Mouse (Mus musculus) MEL (cell line): ENCODE measurements around the gene Aff3. TPM values are rescaled to one million over a fixed set of nuclear protein-coding genes. Genes with fewer than 3 reads are reported as not detected.

Experiments used
- DNase-seq: peaks from one replicate; pipeline ENCODE4 v3.0.0; 2011; ENCODE audit warnings: low read depth, low spot score
- H3K27ac ChIP-seq: 2 replicates; pipeline ENCODE4 v1.5.1; 2012; ENCODE audit warnings: low read depth, mild to moderate bottlenecking, control low read depth, low read length, moderate library complexity; ENCODE audit not compliant: control insufficient read depth
- H3K27me3 ChIP-seq, 2 experiments: fragments of 150-350 bp in 1 of 2; sonication (generic) in 1 of 2; 2 replicates each; pipeline ENCODE4 v1.6.1; 2012; ENCODE audit warnings: low read length in 2 of 2, mild to moderate bottlenecking in 2 of 2, improper control_type of control experiment in 1 of 2, moderate library complexity in 1 of 2; ENCODE audit not compliant: insufficient read depth in 2 of 2, control insufficient read depth in 1 of 2
- H3K36me3 ChIP-seq, 2 experiments: 2 replicates each; pipeline ENCODE4 v1.6.1; 2012 to 2014; ENCODE audit warnings: low read length in 2 of 2, improper control_type of control experiment in 1 of 2, inconsistent platforms in 1 of 2, mild to moderate bottlenecking in 1 of 2; ENCODE audit not compliant: insufficient read depth in 2 of 2, control insufficient read depth in 1 of 2
- H3K4me1 ChIP-seq, 2 experiments: fragments of 150-350 bp in 1 of 2; sonication (generic) in 1 of 2; 2 replicates each; pipeline ENCODE4 v1.6.1; 2012; ENCODE audit warnings: low read length in 2 of 2, improper control_type of control experiment in 1 of 2, mild to moderate bottlenecking in 1 of 2; ENCODE audit not compliant: insufficient read depth in 2 of 2, control insufficient read depth in 1 of 2
- H3K4me3 ChIP-seq, 2 experiments: fragments of 150-350 bp in 1 of 2; sonication (generic) in 1 of 2; 2 replicates each; pipeline ENCODE4 v1.5.1; 2012; ENCODE audit warnings: low read depth in 2 of 2, low read length in 2 of 2, mild to moderate bottlenecking in 2 of 2, moderate library complexity in 2 of 2, control low read depth in 1 of 2, improper control_type of control experiment in 1 of 2; ENCODE audit not compliant: control insufficient read depth in 1 of 2, insufficient read depth in 1 of 2
- H3K79me2 ChIP-seq: 2 replicates; pipeline ENCODE4 v1.6.1; 2012; ENCODE audit warnings: mild to moderate bottlenecking, low read length, moderate library complexity; ENCODE audit not compliant: control insufficient read depth, poor library complexity, insufficient read depth
- H3K9ac ChIP-seq: 2 replicates; pipeline ENCODE4 v1.6.1; 2012; ENCODE audit warnings: low read depth, mild to moderate bottlenecking, control low read depth, low read length, moderate library complexity; ENCODE audit not compliant: control insufficient read depth, poor library complexity, severe bottlenecking
- H3K9me3 ChIP-seq: fragments of 150-350 bp; sonication (generic); replicated peaks from 2 replicates; pipeline ENCODE4 v1.6.1; 2012; ENCODE audit warnings: mild to moderate bottlenecking, low read length, improper control_type of control experiment, moderate library complexity; ENCODE audit not compliant: insufficient read depth
- BHLHE40 ChIP-seq: IDR thresholded peaks from 2 replicates; pipeline ENCODE4 v1.6.1; 2012; ENCODE audit warnings: low read depth, mild to moderate bottlenecking, inconsistent platforms, low read length, improper control_type of control experiment, borderline replicate concordance
- CHD1 ChIP-seq: IDR thresholded peaks from 2 replicates; pipeline ENCODE4 v1.6.1; 2012; ENCODE audit warnings: low read depth, mild to moderate bottlenecking, inconsistent platforms, low read length, improper control_type of control experiment
- CHD2 ChIP-seq: IDR thresholded peaks from 2 replicates; pipeline ENCODE4 v1.6.1; 2011; ENCODE audit warnings: low read length, improper control_type of control experiment
- CTCF ChIP-seq, 3 experiments: IDR thresholded peaks in 2 of 3; conservative IDR thresholded peaks in 1 of 3; 2 replicates each; pipeline ENCODE4 v1.5.1; 2011 to 2012; ENCODE audit warnings: low read length in 3 of 3, low read depth in 2 of 3, mild to moderate bottlenecking in 2 of 3, improper control_type of control experiment in 1 of 3, inconsistent platforms in 1 of 3, mixed read lengths in 1 of 3, moderate library complexity in 1 of 3; ENCODE audit not compliant: control insufficient read depth in 1 of 3, insufficient read depth in 1 of 3, poor library complexity in 1 of 3, severe bottlenecking in 1 of 3
- E2F4 ChIP-seq: IDR thresholded peaks from 2 replicates; pipeline ENCODE4 v1.6.1; 2011; ENCODE audit warnings: low read depth, low read length, improper control_type of control experiment, borderline replicate concordance
- ETS1 ChIP-seq: IDR thresholded peaks from 2 replicates; pipeline ENCODE4 v1.6.1; 2012; ENCODE audit warnings: low read depth, mild to moderate bottlenecking, inconsistent platforms, low read length, improper control_type of control experiment, moderate library complexity
- GABPA ChIP-seq: IDR thresholded peaks from 2 replicates; pipeline ENCODE4 v1.6.1; 2012; ENCODE audit warnings: low read depth, mild to moderate bottlenecking, inconsistent platforms, low read length, improper control_type of control experiment, moderate library complexity
- GATA1 ChIP-seq: IDR thresholded peaks from 2 replicates; pipeline ENCODE4 v1.6.1; 2011; ENCODE audit warnings: low read depth, low read length, improper control_type of control experiment
- HCFC1 ChIP-seq: IDR thresholded peaks from 2 replicates; pipeline ENCODE4 v1.6.1; 2012; ENCODE audit warnings: low read depth, mild to moderate bottlenecking, inconsistent platforms, low read length, improper control_type of control experiment, moderate library complexity
- JUND ChIP-seq: IDR thresholded peaks from 2 replicates; pipeline ENCODE4 v1.6.1; 2011; ENCODE audit warnings: low read depth, mild to moderate bottlenecking, improper control_type of control experiment, low read length
- KAT2A ChIP-seq: conservative IDR thresholded peaks from 2 replicates; pipeline ENCODE4 v1.6.1; 2012; ENCODE audit warnings: low read depth, low read length, improper control_type of control experiment, inconsistent platforms
- MAFK ChIP-seq: IDR thresholded peaks from 2 replicates; pipeline ENCODE4 v1.6.1; 2011; ENCODE audit warnings: low read depth, mild to moderate bottlenecking, low read length, improper control_type of control experiment, borderline replicate concordance
- MAZ ChIP-seq: IDR thresholded peaks from 2 replicates; pipeline ENCODE4 v1.6.1; 2012; ENCODE audit warnings: low read depth, mild to moderate bottlenecking, inconsistent platforms, low read length, improper control_type of control experiment
- MEF2A ChIP-seq: IDR thresholded peaks from 2 replicates; pipeline ENCODE4 v1.6.1; 2014; ENCODE audit warnings: low read depth, mild to moderate bottlenecking, inconsistent platforms, low read length, improper control_type of control experiment; ENCODE audit not compliant: poor library complexity, insufficient replicate concordance, severe bottlenecking; ENCODE audit errors: extremely low read depth
- MXI1 ChIP-seq: IDR thresholded peaks from 2 replicates; pipeline ENCODE4 v1.6.1; 2011; ENCODE audit warnings: mild to moderate bottlenecking, low read depth, low read length, improper control_type of control experiment
- MYB ChIP-seq: IDR thresholded peaks from 2 replicates; pipeline ENCODE4 v1.6.1; 2011; ENCODE audit warnings: mild to moderate bottlenecking, low read depth, low read length, improper control_type of control experiment
- MYC ChIP-seq: IDR thresholded peaks from 2 replicates; pipeline ENCODE4 v1.6.1; 2011; ENCODE audit warnings: low read depth, mild to moderate bottlenecking, low read length, improper control_type of control experiment, moderate library complexity
- NRF1 ChIP-seq: IDR thresholded peaks from 2 replicates; pipeline ENCODE4 v1.6.1; 2014; ENCODE audit warnings: low read depth, mild to moderate bottlenecking, inconsistent platforms, low read length, improper control_type of control experiment, moderate library complexity; ENCODE audit not compliant: poor library complexity, insufficient read depth, severe bottlenecking
- POLR2A ChIP-seq, 2 experiments: IDR thresholded peaks; 2 replicates each; pipeline ENCODE4 v1.6.1; 2011 to 2012; ENCODE audit warnings: low read length in 2 of 2, mild to moderate bottlenecking in 2 of 2, control low read depth in 1 of 2, improper control_type of control experiment in 1 of 2, low read depth in 1 of 2, moderate library complexity in 1 of 2; ENCODE audit not compliant: control insufficient read depth in 1 of 2, insufficient read depth in 1 of 2, poor library complexity in 1 of 2
- POLR2AphosphoS2 ChIP-seq: IDR thresholded peaks from 2 replicates; pipeline ENCODE4 v1.6.1; 2011; ENCODE audit warnings: low read length, improper control_type of control experiment
- RAD21 ChIP-seq: IDR thresholded peaks from 2 replicates; pipeline ENCODE4 v1.6.1; 2011; ENCODE audit warnings: mild to moderate bottlenecking, low read depth, low read length, improper control_type of control experiment
- RCOR1 ChIP-seq: IDR thresholded peaks from 2 replicates; pipeline ENCODE4 v1.6.1; 2012; ENCODE audit warnings: low read depth, mild to moderate bottlenecking, inconsistent platforms, low read length, improper control_type of control experiment
- SIN3A ChIP-seq: IDR thresholded peaks from 2 replicates; pipeline ENCODE4 v1.6.1; 2012; ENCODE audit warnings: low read length, improper control_type of control experiment, inconsistent platforms
- SMC3 ChIP-seq: IDR thresholded peaks from 2 replicates; pipeline ENCODE4 v1.6.1; 2011; ENCODE audit warnings: low read depth, low read length, improper control_type of control experiment
- TBP ChIP-seq: IDR thresholded peaks from 2 replicates; pipeline ENCODE4 v1.8.0; 2011; ENCODE audit warnings: low read depth, low read length, improper control_type of control experiment
- TCF12 ChIP-seq: IDR thresholded peaks from 2 replicates; pipeline ENCODE4 v1.6.1; 2014; ENCODE audit warnings: low read depth, mild to moderate bottlenecking, inconsistent platforms, low read length, improper control_type of control experiment, moderate library complexity
- UBTF ChIP-seq: IDR thresholded peaks from 2 replicates; pipeline ENCODE4 v1.6.1; 2012; ENCODE audit warnings: low read depth, mild to moderate bottlenecking, inconsistent platforms, low read length, improper control_type of control experiment, moderate library complexity, borderline replicate concordance; ENCODE audit not compliant: insufficient read depth
- USF2 ChIP-seq, 2 experiments: IDR thresholded peaks; 2 replicates each; pipeline ENCODE4 v1.6.1; 2011 to 2012; ENCODE audit warnings: improper control_type of control experiment in 2 of 2, low read length in 2 of 2, borderline replicate concordance in 1 of 2, inconsistent platforms in 1 of 2, low read depth in 1 of 2, mild to moderate bottlenecking in 1 of 2; ENCODE audit not compliant: insufficient read depth in 1 of 2
- ZKSCAN1 ChIP-seq: IDR thresholded peaks from 2 replicates; pipeline ENCODE4 v1.6.1; 2012; ENCODE audit warnings: low read depth, mild to moderate bottlenecking, inconsistent platforms, low read length, improper control_type of control experiment, moderate library complexity
- ZMIZ1 ChIP-seq: IDR thresholded peaks from 2 replicates; pipeline ENCODE4 v1.6.1; 2012; ENCODE audit warnings: low read depth, mild to moderate bottlenecking, inconsistent platforms, low read length, improper control_type of control experiment, moderate library complexity
- ZNF384 ChIP-seq: IDR thresholded peaks from 2 replicates; pipeline ENCODE4 v1.6.1; 2012; ENCODE audit warnings: low read depth, mild to moderate bottlenecking, inconsistent platforms, low read length, improper control_type of control experiment
- polyA plus RNA-seq, 2 experiments: library from polyadenylated mRNA; stranded (reverse) in 1 of 2; unstranded in 1 of 2; fragments of >175 nt in 1 of 2; fragments of >200 nt in 1 of 2; gene quantifications; 2 replicates each; pipeline versions ENCODE4 v1.2.1 to v1.2.4; 2012; ENCODE audit warnings: low replicate concordance in 2 of 2, low read depth in 1 of 2; ENCODE audit not compliant: insufficient read length in 2 of 2, insufficient read depth in 1 of 2, missing spikeins in 1 of 2
- total RNA-seq: library from RNA; depleted of rRNA; stranded (reverse); fragments of 300-350 nt; gene quantifications from 2 replicates; pipeline ENCODE4 v1.2.3, GENCODE M21; 2012

Aff3 gene
- total and polyA plus RNA-seq, 3 experiments, result 18.5 to 41.1 (median 25.4) TPM

DNA sequence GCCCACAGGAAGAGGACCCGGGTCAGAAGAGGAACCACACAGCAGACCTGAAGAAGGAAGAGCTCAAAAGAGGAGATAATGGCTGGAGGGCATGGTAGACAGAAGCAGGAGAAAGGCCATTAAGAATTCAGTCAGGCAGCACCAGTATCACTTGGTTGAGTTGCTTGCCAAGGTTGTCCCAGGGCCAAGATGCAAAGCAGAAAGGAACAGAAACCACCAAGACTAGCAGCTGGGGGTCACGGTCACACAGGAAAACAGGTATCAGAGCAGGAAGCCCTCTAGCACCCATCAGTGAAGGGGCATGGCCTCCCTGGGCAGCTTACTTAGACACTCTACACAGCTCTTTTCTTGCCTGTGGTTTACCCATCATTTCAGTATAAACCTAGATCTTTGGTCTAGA is 525.4 kb downstream of the Aff3 start:
- Histone ChIP-seq H3K4me1 (peaks cover 0 to 7% of the 10 kb centered on the region in 2 experiments; a peak in 2 of 4 replicates), H3K79me2 (no peaks in the 10 kb centered on the region), H3K36me3 (peaks cover 0 to 5% of the 10 kb centered on the region in 2 experiments; a peak in 2 of 4 replicates), H3K27me3 (peaks cover 2 to 3% of the 10 kb centered on the region in 2 experiments; a peak in 2 of 4 replicates), H3K27ac (no peak overlapping the region), H3K4me3 (peak overlapping the region in 1 of 2 experiments; percentile 10; a peak in 1 of 4 replicates), H3K9me3 (no peaks in the 10 kb centered on the region), H3K9ac (no peak overlapping the region)
- TF ChIP-seq TBP (no peak), RAD21 (peak; percentile 15; the same call in 1 of the 2 replicates)
- DNase-seq, result peak; percentile 35

GRCm38 (mm10) chr1:38132942-38133341 is 531.8 kb downstream of the Aff3 start:
- Histone ChIP-seq H3K9me3 (no peaks in the 10 kb centered on the region), H3K4me3 (no peak overlapping the region), H3K9ac (no peak overlapping the region), H3K79me2 (peaks cover 16% of the 10 kb centered on the region), H3K4me1 (peaks cover 4 to 18% of the 10 kb centered on the region in 2 experiments), H3K27me3 (no peaks in the 10 kb centered on the region), H3K27ac (no peak overlapping the region), H3K36me3 (peaks cover 0 to 15% of the 10 kb centered on the region in 2 experiments; a peak in 3 of 4 replicates)
- DNase-seq, result peak; percentile 83
- TF ChIP-seq CTCF (IDR thresholded peaks at IDR 0.05 in 2 of 3, conservative IDR thresholded peaks at IDR 0.05 in 1 of 3; ENCODE audit: control insufficient read depth in 1 of 3, insufficient read depth in 1 of 3, low read depth in 2 of 3, low read length in 3 of 3, poor library complexity in 1 of 3, severe bottlenecking in 1 of 3) (no peak), POLR2A (IDR thresholded peaks at IDR 0.05; ENCODE audit: control insufficient read depth in 1 of 2, insufficient read depth in 1 of 2, low read depth in 1 of 2, low read length in 2 of 2, poor library complexity in 1 of 2) (no peak), MXI1 (no peak; the same call in 1 of the 2 replicates), MAFK (no peak), TCF12 (no peak), ZNF384 (no peak), POLR2AphosphoS2 (no peak), ZMIZ1 (no peak), KAT2A (no peak), NRF1 (no peak), MYB (no peak), CHD1 (no peak), MYC (peak; percentile 47; the same call in 1 of the 2 replicates), ZKSCAN1 (no peak), JUND (no peak), RAD21 (no peak), BHLHE40 (peak; percentile 85), GATA1 (peak; percentile 88), SMC3 (no peak), TBP (no peak), SIN3A (no peak), USF2 (IDR thresholded peaks at IDR 0.05; ENCODE audit: borderline replicate concordance in 1 of 2, insufficient read depth in 1 of 2, low read depth in 1 of 2, low read length in 2 of 2) (peak; percentile 31 to 83; a peak in 2 of 4 replicates), MAZ (no peak), UBTF (no peak), GABPA (no peak), MEF2A (no peak), E2F4 (no peak), HCFC1 (peak; percentile 62), CHD2 (no peak), RCOR1 (peak; percentile 22; the same call in 1 of the 2 replicates), ETS1 (0 out of 2 replicates have a peak, but pooled peaks have one; percentile 38)
